Mouse (Mus musculus): ENCODE results near the gene Hmgcr. TPM values are rescaled to one million over a fixed set of nuclear protein-coding genes. Genes with fewer than 3 reads are reported as not detected.
"Not testable (repeated sequence)": the region's sequence is repeated elsewhere in the genome, so short reads cannot be mapped to it uniquely, and the experiment has no call there.

Gene Hmgcr
- total RNA-seq, 2 experiments from 2014 or later: 42.8 to 44.1 TPM

DNA sequence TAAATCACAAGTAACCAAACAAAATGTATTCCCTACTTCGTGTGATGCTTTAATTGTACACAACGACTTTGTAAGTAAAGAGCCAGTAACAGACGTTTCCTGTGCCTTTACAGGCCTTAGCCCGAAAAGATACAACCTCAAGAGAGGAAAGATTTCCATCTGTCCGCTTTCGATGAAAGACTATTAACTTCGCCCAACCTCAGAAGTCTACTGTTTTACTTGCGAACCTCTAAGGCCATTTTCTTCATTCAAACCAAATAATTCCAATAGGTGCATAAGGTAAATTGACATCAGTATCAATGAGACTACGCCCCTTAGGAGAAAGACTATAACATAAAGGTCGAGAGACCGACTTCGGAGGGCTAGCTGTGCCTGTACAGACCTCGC, 724 bp downstream of the Hmgcr start:
- no peak for DNase-seq

DNA sequence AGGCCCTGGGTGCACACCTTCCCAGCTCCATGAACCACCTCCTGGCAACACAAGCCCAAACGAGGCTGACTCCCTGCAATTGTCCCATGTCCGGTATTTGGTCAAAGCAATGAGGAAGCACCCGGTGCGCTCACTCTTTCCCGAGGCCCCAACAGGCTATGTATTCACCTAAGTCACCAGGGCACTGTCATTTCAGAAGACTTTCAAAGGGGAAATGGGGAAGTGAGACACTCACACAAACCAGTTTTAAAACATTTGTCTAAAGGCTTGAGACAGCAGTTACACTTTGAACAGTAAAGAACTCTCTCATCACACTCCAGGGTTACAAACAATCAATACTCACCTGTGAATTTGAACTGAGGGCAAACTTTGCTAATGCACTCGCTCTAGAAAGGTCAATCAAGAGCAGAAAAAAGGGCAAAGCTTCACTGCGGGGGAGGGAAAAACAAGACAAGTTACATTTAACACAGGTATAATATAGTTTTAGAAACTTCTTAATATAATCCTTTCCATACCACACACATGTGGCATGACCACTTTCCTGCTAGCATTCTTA, 6.2 kb downstream of the Hmgcr start:
- DNase-seq: no peak

- not testable (repeated sequence) for DNase-seq
These were observed 7.6 kb downstream of the Hmgcr start for GRCm38 (mm10) chr13:96663120-96663519.

DNA sequence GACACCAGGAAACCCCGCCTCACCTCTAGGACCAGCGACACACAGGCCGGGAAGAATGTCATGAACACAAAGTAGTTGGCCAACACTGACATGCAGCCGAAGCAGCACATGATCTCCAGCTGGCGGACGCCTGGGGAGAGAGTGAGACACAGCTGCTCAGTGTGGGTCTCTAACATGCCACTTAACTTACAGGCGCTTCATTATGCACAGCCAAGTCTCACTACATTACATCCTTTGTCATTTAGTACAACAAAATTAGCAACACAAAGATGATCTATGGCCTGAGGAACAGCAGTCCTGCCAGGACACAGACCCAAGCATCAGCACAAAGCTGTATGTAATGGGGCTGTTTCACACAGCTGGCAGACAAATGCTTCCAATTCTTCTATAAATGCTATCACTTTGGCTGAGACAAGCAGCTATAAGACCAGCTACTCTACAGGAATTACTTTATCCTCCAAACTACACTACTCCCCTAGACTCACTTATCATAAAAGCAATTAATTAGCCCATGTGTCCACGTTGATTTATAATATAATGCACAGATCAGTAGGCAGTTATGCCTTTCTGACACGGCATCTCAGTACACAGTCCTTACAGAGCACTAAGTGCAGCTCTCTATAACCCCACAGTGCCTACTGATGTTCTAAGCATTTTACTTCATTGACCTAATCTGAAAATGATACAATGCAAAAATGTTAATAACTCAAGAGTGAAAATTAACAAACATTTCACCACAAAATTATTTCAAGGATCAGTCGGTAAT, 10.5 kb downstream of the Hmgcr start:
- peak; percentile 39 for DNase-seq

DNA sequence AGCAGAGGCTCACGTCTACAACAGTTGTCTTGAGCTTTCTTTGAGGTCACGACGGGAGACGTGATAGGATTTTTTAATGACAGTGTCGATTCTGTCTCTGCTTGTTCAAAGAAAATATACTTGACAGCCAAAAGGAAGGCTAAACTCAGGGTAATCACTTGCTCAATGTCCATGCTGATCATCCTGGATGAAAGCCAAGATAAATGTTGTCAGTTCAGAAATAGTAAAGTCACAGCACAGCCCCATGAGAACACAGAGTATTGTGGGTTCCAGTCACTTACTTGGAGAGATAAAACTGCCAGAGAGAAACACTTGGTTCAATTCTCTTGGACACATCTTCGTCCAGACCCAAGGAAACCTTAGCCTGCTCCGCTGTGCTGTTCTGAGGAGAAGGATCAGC, 11.8 kb downstream of the Hmgcr start:
- DNase-seq: no peak

- DNase-seq: no peak
These were observed 14.1 kb downstream of the Hmgcr start for GRCm38 (mm10) chr13:96656673-96657072.

- DNase-seq: no peak
These were observed 17.7 kb downstream of the Hmgcr start for GRCm38 (mm10) chr13:96653041-96653440.

- no peak for DNase-seq
These were observed 24.9 kb downstream of the Hmgcr start for GRCm38 (mm10) chr13:96645822-96646221.

DNA sequence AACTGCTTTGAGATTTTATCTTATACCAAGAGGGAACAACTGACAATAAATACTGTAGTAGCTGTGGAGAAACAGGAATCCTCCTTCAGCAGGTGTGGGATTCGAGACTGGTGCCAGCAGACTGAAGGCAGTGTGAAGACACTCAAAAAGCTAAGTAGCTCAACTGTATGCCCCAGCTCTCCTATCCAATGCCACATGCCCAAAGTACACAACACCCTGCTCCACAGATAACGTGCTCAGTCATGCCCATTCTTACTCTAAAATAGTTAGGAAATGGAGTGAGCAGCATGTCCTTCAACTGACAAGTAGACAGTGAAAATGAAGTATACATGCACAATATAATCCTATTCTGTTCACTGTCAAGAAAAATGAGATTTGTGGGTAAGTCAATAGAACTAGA, 26.6 kb downstream of the Hmgcr start:
- no peak for DNase-seq

GRCm38 (mm10) chr13:96630396-96630795, 40.3 kb downstream of the Hmgcr start:
- DNase-seq: no peak

DNA sequence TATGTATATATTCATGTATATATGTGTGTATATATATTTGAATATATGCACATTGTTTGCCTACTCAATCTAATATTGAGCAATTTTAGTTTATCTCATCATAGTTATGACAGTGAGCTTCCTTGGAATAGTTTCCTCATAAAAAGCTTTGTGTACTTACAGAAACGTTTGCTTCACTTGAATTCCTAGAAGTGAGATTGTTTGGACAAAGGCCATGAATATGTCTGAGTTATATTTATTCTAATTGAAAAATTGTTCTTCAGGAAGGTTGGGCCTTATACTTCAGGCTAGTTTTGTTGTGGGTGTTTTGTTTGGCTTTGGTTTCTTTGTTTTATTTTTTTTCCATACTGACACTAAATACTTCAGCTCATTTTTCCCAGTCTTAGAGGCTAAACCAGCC, 49.8 kb downstream of the Hmgcr start:
- no peak for DNase-seq

DNA sequence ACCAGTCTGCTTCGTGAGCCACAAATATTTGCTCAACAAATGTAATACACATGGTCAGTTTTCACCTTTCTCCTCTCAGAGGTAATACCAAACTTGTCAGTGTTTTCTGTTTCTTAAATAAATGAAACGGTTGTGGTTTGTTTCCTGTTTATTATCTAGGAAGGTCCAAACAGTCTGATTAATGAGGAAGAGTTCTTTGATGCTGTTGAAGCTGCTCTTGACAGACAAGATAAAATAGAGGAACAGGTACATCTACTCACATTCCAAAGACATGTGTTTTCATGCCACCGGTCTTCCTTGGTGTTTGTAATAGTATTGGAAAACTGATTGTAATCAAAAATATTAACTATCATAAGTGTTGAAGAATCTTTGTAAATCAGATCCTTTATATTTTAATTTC, 56.1 kb downstream of the Hmgcr start:
- DNase-seq: no peak

- no peak for DNase-seq
These were observed 66.5 kb downstream of the Hmgcr start for GRCm38 (mm10) chr13:96604242-96604641.

GRCm38 (mm10) chr13:96599182-96599581, 71.6 kb downstream of the Hmgcr start:
- DNase-seq: no peak

Other genes with a start within 250 kb of the Hmgcr start
- gene Ankdd1b, start 199.7 kb downstream of the Hmgcr start, total RNA-seq (2021): under 1 TPM; 0.62 to 0.83 TPM
- not detected for gene Gm17622, start 180.2 kb downstream of the Hmgcr start, total RNA-seq (2021)
- 1 to 10 TPM; 5.5 to 7.8 TPM for gene Polk, start 128.4 kb downstream of the Hmgcr start, total RNA-seq (2021)
- 10 to 100 TPM; 36.8 to 37.7 TPM for gene Col4a3bp, start 128.3 kb downstream of the Hmgcr start, total RNA-seq (2021)
- gene Ankrd31, start 77.3 kb upstream of the Hmgcr start, total RNA-seq (2021): not detected